Mouse (Mus musculus) ES-E14 (cell line): ENCODE results near the gene Lhpp. TPM values are rescaled to one million over a fixed set of nuclear protein-coding genes. Genes with fewer than 3 reads are reported as not detected.

ENCODE experiments used
- DNase-seq: peaks from one replicate; pipeline ENCODE4 v3.0.0-alpha.2; 2013; ENCODE audit warnings: low read depth, low spot score
- H3K27ac ChIP-seq: 2 replicates; pipeline ENCODE4 v1.5.1; 2012; ENCODE audit warnings: low read depth, mild to moderate bottlenecking, low read length, moderate library complexity, mixed read lengths; ENCODE audit not compliant: poor library complexity, insufficient read depth, severe bottlenecking
- H3K36me3 ChIP-seq: 2 replicates; pipeline ENCODE4 v1.6.1; 2012; ENCODE audit warnings: mild to moderate bottlenecking, low read length, moderate library complexity, mixed read lengths; ENCODE audit not compliant: control insufficient read depth, poor library complexity, insufficient read depth, severe bottlenecking
- H3K4me1 ChIP-seq, 2 experiments: fragments of 150-350 bp in 1 of 2; sonication (generic) in 1 of 2; 2 replicates each; pipeline ENCODE4 v1.6.1; 2012; ENCODE audit warnings: low read length in 2 of 2, mild to moderate bottlenecking in 1 of 2, mixed read lengths in 1 of 2; ENCODE audit not compliant: control insufficient read depth in 2 of 2, insufficient read depth in 2 of 2, poor library complexity in 1 of 2
- H3K4me3 ChIP-seq, 2 experiments: fragments of 150-350 bp in 1 of 2; sonication (generic) in 1 of 2; 2 replicates each; pipeline ENCODE4 v1.5.1; 2012; ENCODE audit warnings: low read length in 2 of 2, low read depth in 1 of 2, mild to moderate bottlenecking in 1 of 2, mixed read lengths in 1 of 2; ENCODE audit not compliant: insufficient read depth in 1 of 2, poor library complexity in 1 of 2, severe bottlenecking in 1 of 2
- H3K9ac ChIP-seq: 2 replicates; pipeline ENCODE4 v1.6.1; 2012; ENCODE audit warnings: low read depth, mild to moderate bottlenecking, low read length, mixed read lengths; ENCODE audit not compliant: poor library complexity, insufficient read depth, severe bottlenecking
- H3K9me3 ChIP-seq: fragments of 150-350 bp; sonication (generic); 2 replicates; pipeline ENCODE4 v1.6.1; 2012; ENCODE audit warnings: low read depth, mild to moderate bottlenecking, low read length; ENCODE audit not compliant: control insufficient read depth, insufficient read depth
- CHD2 ChIP-seq: IDR thresholded peaks from 2 replicates; pipeline ENCODE4 v1.6.1; 2014; ENCODE audit warnings: mild to moderate bottlenecking, low read depth, low read length, inconsistent platforms
- HCFC1 ChIP-seq: IDR thresholded peaks from 2 replicates; pipeline ENCODE4 v1.6.1; 2012; ENCODE audit warnings: low read length, inconsistent platforms, borderline replicate concordance; ENCODE audit not compliant: insufficient read depth
- MAFK ChIP-seq: IDR thresholded peaks from 2 replicates; pipeline ENCODE4 v1.6.1; 2014; ENCODE audit warnings: mild to moderate bottlenecking, low read depth, low read length, inconsistent platforms; ENCODE audit not compliant: insufficient read depth
- ZC3H11A ChIP-seq: IDR thresholded peaks from 2 replicates; pipeline ENCODE4 v1.6.1; 2012; ENCODE audit warnings: low read depth, mild to moderate bottlenecking, inconsistent platforms, low read length, borderline replicate concordance
- ZNF384 ChIP-seq: IDR thresholded peaks from 2 replicates; pipeline ENCODE4 v1.6.1; 2012; ENCODE audit warnings: low read depth, low read length, inconsistent platforms
- in situ Hi-C, 2 experiments: fragments of 600-800 bp; cut with MboI; formaldehyde crosslinking; loops; one replicate each; pipeline ENCODE4 v1.15.1; 2025; ENCODE audit warnings: low sequenced_read_pairs in 2 of 2, inconsistent platforms in 1 of 2; ENCODE audit not compliant: unreplicated experiment in 2 of 2
- total RNA-seq: library from RNA; depleted of rRNA; stranded (reverse); fragments of 300-350 nt; gene quantifications from 2 replicates; pipeline ENCODE4 v1.2.3, GENCODE M21; 2012

Lhpp gene
- total RNA-seq, 1 experiment: 11.9 TPM

GRCm38 (mm10) chr7:132619975-132620918, 9.8 kb downstream of the Lhpp start:
- no peak overlapping the region for H3K9ac ChIP-seq
- no peak overlapping the region for H3K4me3 ChIP-seq
- no peak overlapping the region for H3K27ac ChIP-seq
- H3K36me3 ChIP-seq: no peaks in the 10 kb centered on the region
- no peak for DNase-seq
- H3K4me1 ChIP-seq: peaks cover 2 to 22% of the 10 kb centered on the region in 2 experiments; a peak in 3 of 4 replicates
- no peaks in the 10 kb centered on the region for H3K9me3 ChIP-seq
- TF ChIP-seq HCFC1 (no peak), MAFK (no peak), CHD2 (no peak), ZNF384 (no peak), ZC3H11A (no peak)
- in situ Hi-C loops: no loop called here

DNA sequence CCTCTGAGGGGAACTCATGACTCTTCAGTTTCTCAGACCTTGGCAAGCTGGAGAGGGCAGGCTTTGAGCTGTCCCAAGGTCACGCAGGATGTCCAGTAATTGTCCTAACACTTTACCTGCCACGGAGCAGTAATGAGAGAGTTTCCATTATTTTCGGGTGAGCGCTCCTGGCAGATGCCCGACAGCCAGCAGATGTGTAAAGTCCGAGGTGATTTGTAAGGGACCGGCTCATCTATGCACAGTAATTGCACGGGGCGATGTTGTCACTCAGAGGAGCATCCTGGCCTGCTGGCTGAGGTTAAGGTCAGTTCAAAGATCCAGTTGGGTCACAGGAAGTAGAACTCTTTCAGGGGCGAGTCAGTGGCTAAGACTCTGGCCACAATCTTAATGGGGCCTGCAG, 13.7 kb downstream of the Lhpp start:
- no peak overlapping the region for H3K4me3 ChIP-seq
- TF ChIP-seq MAFK: no peak
- no peak for TF ChIP-seq ZC3H11A
- no peak for TF ChIP-seq HCFC1
- no peak for TF ChIP-seq ZNF384
- TF ChIP-seq CHD2: no peak
- no peak overlapping the region for H3K27ac ChIP-seq
- in situ Hi-C loops: no loop called here
- H3K36me3 ChIP-seq: no peaks in the 10 kb centered on the region
- H3K9me3 ChIP-seq: no peaks in the 10 kb centered on the region
- H3K4me1 ChIP-seq: no peaks in the 10 kb centered on the region
- DNase-seq: no peak
- H3K9ac ChIP-seq: no peak overlapping the region

DNA sequence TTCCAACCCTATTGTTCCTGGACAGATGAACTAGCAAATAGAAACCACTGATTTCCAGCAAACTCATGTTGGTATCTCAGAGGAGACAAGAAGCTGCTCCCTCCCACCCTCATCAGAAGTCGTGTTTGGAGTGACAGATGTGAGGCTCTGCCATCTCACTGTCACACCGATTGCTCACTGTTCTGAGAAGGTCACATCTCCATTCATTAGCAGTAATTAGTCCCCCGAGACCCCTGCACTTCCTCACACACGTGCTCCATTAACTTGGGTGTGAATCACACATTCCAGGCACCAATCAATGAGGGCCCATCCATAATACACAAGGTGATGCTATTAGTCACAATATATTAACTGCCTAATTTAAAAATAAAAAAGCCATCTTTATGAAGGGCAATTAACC, 15.7 kb downstream of the Lhpp start:
- H3K4me3 ChIP-seq: no peak overlapping the region
- no peak overlapping the region for H3K9ac ChIP-seq
- no peaks in the 10 kb centered on the region for H3K36me3 ChIP-seq
- TF ChIP-seq HCFC1: no peak
- TF ChIP-seq ZC3H11A: no peak
- H3K27ac ChIP-seq: no peak overlapping the region
- DNase-seq: no peak
- no peaks in the 10 kb centered on the region for H3K9me3 ChIP-seq
- no peaks in the 10 kb centered on the region; a peak in 1 of 4 replicates for H3K4me1 ChIP-seq
- in situ Hi-C loops: no loop called here

DNA sequence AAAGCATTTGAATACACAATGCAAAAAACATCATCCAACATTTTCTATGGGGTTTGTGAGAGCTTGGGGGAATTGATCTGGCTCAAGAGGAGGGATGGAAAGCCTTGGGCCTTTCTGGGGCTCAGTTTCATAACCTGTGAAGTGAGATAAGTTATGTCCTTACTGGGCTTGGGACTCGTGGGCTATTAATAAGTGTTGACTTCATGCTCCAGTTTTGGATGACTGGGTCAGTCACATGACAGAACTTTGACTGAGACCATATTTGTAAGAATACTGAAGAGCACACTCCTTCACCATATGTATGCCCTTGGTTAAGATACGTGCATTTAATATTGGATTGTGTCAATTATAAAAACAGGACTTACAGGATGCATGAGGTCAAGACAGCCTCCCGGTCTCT, 17.0 kb downstream of the Lhpp start:
- in situ Hi-C loops: no loop called here
- Histone ChIP-seq H3K4me3 (no peak overlapping the region), H3K9ac (no peak overlapping the region), H3K36me3 (no peaks in the 10 kb centered on the region), H3K4me1 (no peaks in the 10 kb centered on the region; a peak in 1 of 4 replicates), H3K27ac (no peak overlapping the region), H3K9me3 (no peaks in the 10 kb centered on the region)
- no peak for DNase-seq
- no peak for TF ChIP-seq HCFC1
- TF ChIP-seq MAFK: no peak
- no peak for TF ChIP-seq ZNF384
- TF ChIP-seq CHD2: no peak
- TF ChIP-seq ZC3H11A: no peak
